Mouse (Mus musculus) forebrain, embryonic 12.5 days (tissue): ENCODE data around the gene Cdc42bpb. TPM values are rescaled to one million over a fixed set of nuclear protein-coding genes. Genes with fewer than 3 reads are reported as not detected.

Experiments used
- ATAC-seq: fragments of 200-750 bp; cut with Nextera tagmentation; 2 replicates; pipeline ENCODE4 v1.8.0; 2017; ENCODE audit warnings: moderate TSS enrichment; ENCODE audit not compliant: low FRiP score
- H3K27ac ChIP-seq: fragments of 300-500 bp; sonication (generic); 2 replicates; pipeline ENCODE4 v1.5.1; 2016; ENCODE audit warnings: mild to moderate bottlenecking
- H3K27me3 ChIP-seq: fragments of 300-500 bp; sonication (generic); 2 replicates; pipeline ENCODE4 v1.6.1; 2016; ENCODE audit warnings: mild to moderate bottlenecking
- H3K36me3 ChIP-seq: fragments of 300-500 bp; sonication (generic); replicated peaks from 2 replicates; pipeline ENCODE4 v1.6.1; 2016; ENCODE audit warnings: mild to moderate bottlenecking
- H3K4me1 ChIP-seq: fragments of 300-500 bp; sonication (generic); 2 replicates; pipeline ENCODE4 v1.6.1; 2016
- H3K4me2 ChIP-seq: fragments of 300-500 bp; sonication (generic); 2 replicates; pipeline ENCODE4 v1.6.1; 2016; ENCODE audit warnings: mild to moderate bottlenecking, moderate library complexity
- H3K4me3 ChIP-seq: fragments of 300-500 bp; sonication (generic); replicated peaks from 2 replicates; pipeline ENCODE4 v1.5.1; 2016; ENCODE audit warnings: mild to moderate bottlenecking
- H3K9ac ChIP-seq: fragments of 300-500 bp; sonication (generic); 2 replicates; pipeline ENCODE4 v1.6.1; 2016; ENCODE audit warnings: mild to moderate bottlenecking
- H3K9me3 ChIP-seq: fragments of 300-500 bp; sonication (generic); 2 replicates; pipeline ENCODE4 v1.6.1; 2016
- WGBS: fragments of 180-500 bp; shearing (Covaris S2); methylation state at CpG from one replicate; pipeline ENCODE4 v1.1.7; 2016; 5-methylcytosine and 5-hydroxymethylcytosine counted together
- polyA plus RNA-seq: library from polyadenylated mRNA; unstranded; fragments of >200 nt; fragmentation: Nextera tagmentation; extraction: Ambion mirVana; gene quantifications from 2 replicates; pipeline ENCODE4 v1.2.1, GENCODE M21; 2016

The Cdc42bpb gene
- polyA plus RNA-seq, 1 experiment from 2014 or later = 38.9 TPM

DNA sequence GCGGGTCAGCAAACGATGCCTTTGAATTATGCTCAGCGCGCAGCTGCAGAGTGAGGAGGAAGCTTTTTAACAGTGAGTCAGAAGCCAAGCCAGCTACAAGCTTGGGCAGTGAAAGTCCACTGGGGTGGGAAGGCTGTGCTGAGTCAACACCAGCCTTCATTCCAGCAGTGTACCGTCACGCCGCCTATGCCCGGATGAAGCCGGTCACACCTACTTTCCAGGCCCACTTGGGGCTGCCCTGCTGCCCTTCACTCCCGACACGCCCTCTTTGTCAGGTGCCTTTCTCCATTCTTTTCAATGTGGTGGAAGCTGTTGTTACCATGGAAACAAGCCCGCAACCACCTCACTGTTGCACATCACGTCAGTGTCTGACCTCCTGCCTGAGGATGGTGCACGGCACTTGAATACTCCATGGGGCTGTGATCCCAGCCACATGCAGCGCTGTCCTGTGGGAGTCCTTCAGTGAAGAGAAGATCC is 24.0 kb downstream of the Cdc42bpb start:
- Histone ChIP-seq H3K4me2 (peak overlapping the region; percentile 6; the same call in 1 of the 2 replicates), H3K9ac (no peak overlapping the region), H3K36me3 (no peaks in the 10 kb centered on the region), H3K27me3 (no peaks in the 10 kb centered on the region), H3K9me3 (no peaks in the 10 kb centered on the region), H3K4me1 (peaks cover 40% of the 10 kb centered on the region), H3K27ac (peak overlapping the region; percentile 44), H3K4me3 (no peak overlapping the region)
- ATAC-seq = peak; percentile 64; the same call in 1 of the 2 replicates
- WGBS = 53% methylated on average over 15 of the region's 15 CpGs

DNA sequence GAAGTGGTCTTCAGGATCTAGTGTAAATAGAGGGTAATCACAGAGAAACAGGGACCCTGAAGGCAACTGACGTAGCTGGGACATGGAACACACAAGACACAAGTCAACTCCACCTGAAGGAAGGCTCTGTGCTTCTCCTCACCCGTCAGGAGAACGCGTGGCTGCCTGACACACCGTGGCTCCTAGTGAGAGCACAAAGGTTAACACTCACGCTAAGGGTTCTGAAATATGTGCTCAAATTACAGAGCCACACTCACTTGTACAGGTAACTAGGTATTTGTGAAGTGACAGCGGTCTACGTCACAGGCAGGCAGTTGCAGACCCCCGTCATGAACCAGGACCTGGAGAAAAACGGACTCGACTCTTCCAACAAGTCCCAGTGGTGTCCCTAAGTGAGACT is 24.5 kb downstream of the Cdc42bpb start:
- no peak for ATAC-seq
- H3K4me3 ChIP-seq = no peak overlapping the region
- H3K9ac ChIP-seq = no peak overlapping the region
- no peaks in the 10 kb centered on the region for H3K27me3 ChIP-seq
- 0 out of 2 replicates have a peak overlapping the region, but pooled peaks have one; percentile 2 for H3K27ac ChIP-seq
- peaks cover 35% of the 10 kb centered on the region for H3K4me1 ChIP-seq
- WGBS = 90% methylated on average over 11 of the region's 11 CpGs
- H3K4me2 ChIP-seq = no peak overlapping the region
- H3K36me3 ChIP-seq = no peaks in the 10 kb centered on the region
- no peaks in the 10 kb centered on the region for H3K9me3 ChIP-seq

DNA sequence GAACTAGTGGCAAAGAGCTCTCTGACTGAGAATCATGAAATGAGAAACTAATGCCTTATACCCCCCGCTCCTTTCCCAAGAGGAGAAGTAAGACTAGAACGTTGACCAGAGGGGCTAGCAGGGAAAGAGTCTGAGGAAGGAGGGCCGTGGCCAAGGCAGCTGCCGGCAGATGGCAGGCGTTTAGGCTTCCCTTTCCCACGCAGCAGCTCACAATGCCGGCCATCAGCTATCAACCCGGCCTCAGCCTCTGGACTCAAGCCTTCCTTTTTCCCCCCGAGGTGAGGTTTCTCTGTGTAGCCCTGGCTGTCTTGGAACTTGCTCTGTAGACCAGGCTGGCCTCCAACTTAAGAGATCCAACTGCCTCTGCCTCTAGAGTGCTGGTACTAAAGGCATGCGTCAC is 25.0 kb downstream of the Cdc42bpb start:
- H3K4me2 ChIP-seq = no peak overlapping the region
- no peak overlapping the region for H3K4me3 ChIP-seq
- peaks cover 30% of the 10 kb centered on the region for H3K4me1 ChIP-seq
- H3K27me3 ChIP-seq = no peaks in the 10 kb centered on the region
- no peak overlapping the region for H3K27ac ChIP-seq
- H3K9ac ChIP-seq = no peak overlapping the region
- H3K36me3 ChIP-seq = no peaks in the 10 kb centered on the region
- no peaks in the 10 kb centered on the region for H3K9me3 ChIP-seq
- WGBS = 86% methylated on average over 10 of the region's 10 CpGs
- no peak for ATAC-seq

DNA sequence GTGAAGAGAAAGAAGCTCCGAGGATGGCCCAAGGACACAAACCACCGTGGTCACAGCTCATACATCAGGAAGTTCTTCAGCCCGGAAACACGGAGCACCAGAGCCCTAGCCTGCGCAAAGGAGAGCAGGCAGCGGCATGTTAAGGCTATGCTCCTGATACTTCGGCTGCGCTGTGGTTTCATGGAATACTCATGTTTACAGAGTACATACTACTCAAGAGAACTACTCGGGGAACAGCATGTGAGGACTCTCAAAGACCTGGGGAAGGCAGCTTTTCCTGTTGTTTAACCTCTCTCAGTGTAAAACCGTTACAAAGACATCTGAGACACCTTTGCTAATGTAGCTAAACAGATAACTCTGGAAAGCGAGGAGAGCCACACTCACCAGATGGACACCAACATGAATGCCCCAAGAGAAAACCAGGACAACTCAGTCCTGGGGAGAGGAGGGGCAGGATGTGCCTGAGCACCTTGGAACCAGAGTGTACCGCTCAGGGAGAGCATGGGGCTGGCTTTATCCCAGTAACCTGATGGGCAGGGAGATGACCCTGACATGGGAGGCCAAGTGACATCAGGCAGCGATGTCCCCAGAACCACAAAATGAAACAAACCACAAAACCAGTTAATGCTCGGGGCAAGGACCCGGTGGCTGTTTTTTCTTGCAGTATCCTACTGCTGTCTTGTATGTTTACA is 27.8 kb downstream of the Cdc42bpb start:
- no peak overlapping the region for H3K27ac ChIP-seq
- peaks cover 19% of the 10 kb centered on the region for H3K4me1 ChIP-seq
- H3K27me3 ChIP-seq = no peaks in the 10 kb centered on the region
- WGBS = 90% methylated on average over 15 of the region's 15 CpGs
- no peaks in the 10 kb centered on the region for H3K9me3 ChIP-seq
- no peak for ATAC-seq
- no peak overlapping the region for H3K4me2 ChIP-seq
- H3K4me3 ChIP-seq = no peak overlapping the region
- H3K9ac ChIP-seq = no peak overlapping the region
- H3K36me3 ChIP-seq = no peaks in the 10 kb centered on the region

DNA sequence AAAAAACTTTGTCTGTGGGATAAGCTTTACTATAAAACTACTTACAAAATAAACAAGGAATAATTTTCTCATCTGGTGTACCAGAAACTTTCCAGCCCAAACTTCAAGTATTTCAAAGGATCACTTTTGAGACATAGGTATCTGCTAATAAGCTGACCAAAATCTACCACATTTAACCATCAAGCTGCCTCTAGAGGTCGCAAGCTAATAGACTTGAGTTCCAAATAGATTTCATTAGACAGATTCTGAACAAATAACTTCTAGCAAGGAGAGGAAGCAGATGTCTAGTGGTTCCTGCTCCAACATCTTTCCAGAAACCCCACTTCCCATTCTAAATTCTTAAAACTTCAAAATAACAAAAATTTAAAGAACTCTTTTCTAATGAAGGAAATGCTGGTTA is 33.6 kb downstream of the Cdc42bpb start:
- ATAC-seq = no peak
- Histone ChIP-seq H3K9ac (no peak overlapping the region), H3K4me2 (no peak overlapping the region), H3K9me3 (no peaks in the 10 kb centered on the region), H3K36me3 (peaks cover 34% of the 10 kb centered on the region), H3K4me3 (no peak overlapping the region), H3K4me1 (no peaks in the 10 kb centered on the region; the same call in 1 of the 2 replicates), H3K27ac (no peak overlapping the region), H3K27me3 (no peaks in the 10 kb centered on the region)
- 80% methylated on average over 1 of the region's 1 CpGs for WGBS

DNA sequence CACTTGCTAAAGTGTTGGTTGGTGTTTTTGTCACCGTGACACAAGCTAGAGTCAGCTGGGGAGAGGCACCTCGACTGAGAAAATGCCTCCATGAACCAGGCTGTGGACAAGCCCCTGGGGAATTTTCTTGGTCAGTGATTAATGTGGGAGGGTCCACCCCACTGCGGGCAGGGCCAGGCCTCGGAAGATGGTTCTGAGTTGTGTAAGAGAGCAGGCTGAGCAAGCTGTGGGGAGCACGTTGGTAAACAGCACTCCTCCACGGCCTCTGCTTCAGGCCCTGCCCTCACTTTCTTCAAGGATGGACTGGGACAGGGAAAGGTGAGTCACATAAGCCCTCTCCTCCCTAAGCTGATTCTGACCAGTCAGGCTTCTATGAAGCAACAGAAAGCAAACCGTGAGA is 36.8 kb downstream of the Cdc42bpb start:
- H3K4me2 ChIP-seq = no peak overlapping the region
- no peaks in the 10 kb centered on the region for H3K27me3 ChIP-seq
- peaks cover 59% of the 10 kb centered on the region for H3K36me3 ChIP-seq
- WGBS = 85% methylated on average over 7 of the region's 7 CpGs
- no peak overlapping the region for H3K27ac ChIP-seq
- H3K9me3 ChIP-seq = no peaks in the 10 kb centered on the region
- no peak overlapping the region for H3K9ac ChIP-seq
- H3K4me3 ChIP-seq = no peak overlapping the region
- no peak for ATAC-seq
- H3K4me1 ChIP-seq = no peaks in the 10 kb centered on the region

DNA sequence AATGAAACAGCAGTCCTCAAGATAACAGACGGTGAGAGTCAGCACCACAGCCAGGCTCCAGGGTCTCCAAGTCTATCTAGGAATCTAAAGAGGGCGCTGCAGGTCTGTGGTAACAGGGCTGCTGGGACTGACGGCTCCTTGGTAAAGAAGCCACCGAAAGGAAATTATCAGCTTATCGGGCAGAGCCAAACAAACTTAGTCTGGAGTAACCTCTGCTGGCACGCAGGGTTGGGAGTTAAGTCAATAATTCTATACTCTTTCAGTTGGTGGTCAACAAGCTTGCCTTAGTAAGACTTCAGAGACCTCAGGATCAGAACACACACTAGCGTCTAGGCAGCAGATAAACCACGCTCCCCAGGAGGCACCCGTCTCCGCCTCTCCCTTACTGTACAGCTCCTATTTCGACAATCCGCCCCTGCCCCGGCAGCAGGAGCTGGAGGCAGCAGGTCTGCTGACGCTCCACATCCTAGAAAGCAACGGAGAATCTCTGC is 39.6 kb downstream of the Cdc42bpb start:
- Histone ChIP-seq H3K4me1 (no peaks in the 10 kb centered on the region), H3K4me3 (no peak overlapping the region), H3K9ac (no peak overlapping the region), H3K27ac (no peak overlapping the region), H3K27me3 (no peaks in the 10 kb centered on the region), H3K36me3 (peaks cover 76% of the 10 kb centered on the region), H3K9me3 (no peaks in the 10 kb centered on the region), H3K4me2 (no peak overlapping the region)
- no peak for ATAC-seq
- 89% methylated on average over 15 of the region's 15 CpGs for WGBS

DNA sequence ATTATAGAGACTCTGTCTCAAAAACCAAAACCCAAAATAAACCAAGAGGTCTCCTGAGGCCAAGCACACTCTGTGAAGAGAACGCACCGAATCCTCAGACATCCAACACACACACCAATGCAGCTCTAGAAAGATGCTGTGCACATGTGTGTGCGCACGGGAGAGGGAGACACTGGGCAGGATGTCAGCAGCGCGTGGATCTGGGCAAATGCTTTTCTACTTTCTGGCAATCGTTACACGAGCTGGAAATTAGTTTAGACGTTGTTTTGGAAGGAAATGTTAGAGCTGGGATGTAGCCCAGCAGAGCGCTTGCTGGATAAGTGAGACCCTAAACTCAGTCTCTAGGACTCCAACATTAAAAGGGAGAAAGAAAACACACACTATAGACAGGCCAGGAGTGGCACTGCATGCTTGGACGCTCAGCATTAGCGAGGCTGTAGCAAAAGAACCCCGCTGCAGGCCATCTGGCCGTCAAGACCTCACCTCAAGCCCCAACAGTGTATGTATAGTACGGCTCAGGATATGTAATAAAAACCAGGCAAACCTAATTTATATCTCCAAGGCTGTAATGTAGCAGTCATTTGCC is 44.4 kb downstream of the Cdc42bpb start:
- ATAC-seq = no peak
- H3K9me3 ChIP-seq = no peaks in the 10 kb centered on the region
- no peaks in the 10 kb centered on the region for H3K27me3 ChIP-seq
- no peak overlapping the region for H3K27ac ChIP-seq
- no peak overlapping the region for H3K4me2 ChIP-seq
- H3K36me3 ChIP-seq = peaks cover 57% of the 10 kb centered on the region
- WGBS = 81% methylated on average over 15 of the region's 15 CpGs
- no peak overlapping the region for H3K9ac ChIP-seq
- H3K4me1 ChIP-seq = no peaks in the 10 kb centered on the region
- no peak overlapping the region for H3K4me3 ChIP-seq

DNA sequence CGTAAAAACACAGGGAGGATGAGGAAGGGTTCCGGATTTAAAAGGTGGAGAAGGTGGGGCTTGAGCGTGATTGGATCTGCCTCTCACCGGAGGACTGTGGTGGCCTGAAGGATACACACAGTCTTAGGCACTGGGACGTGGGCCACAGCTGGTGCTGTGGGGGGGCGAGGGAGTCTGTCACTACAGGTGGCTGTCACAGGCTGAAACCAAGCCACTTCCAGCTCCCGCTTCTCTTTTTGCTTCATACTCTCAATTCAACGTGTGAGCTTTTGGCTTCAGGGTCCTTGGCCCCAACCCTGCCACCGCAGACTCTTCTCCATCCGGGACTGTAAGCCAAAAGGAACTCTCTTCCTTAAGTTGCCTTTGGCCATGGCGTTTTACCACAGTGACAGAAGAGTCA is 45.1 kb downstream of the Cdc42bpb start:
- Histone ChIP-seq H3K4me3 (no peak overlapping the region), H3K4me2 (no peak overlapping the region), H3K36me3 (peaks cover 57% of the 10 kb centered on the region), H3K9me3 (no peaks in the 10 kb centered on the region), H3K9ac (no peak overlapping the region), H3K4me1 (no peaks in the 10 kb centered on the region), H3K27ac (no peak overlapping the region), H3K27me3 (no peaks in the 10 kb centered on the region)
- no peak for ATAC-seq
- WGBS = 93% methylated on average over 11 of the region's 11 CpGs

DNA sequence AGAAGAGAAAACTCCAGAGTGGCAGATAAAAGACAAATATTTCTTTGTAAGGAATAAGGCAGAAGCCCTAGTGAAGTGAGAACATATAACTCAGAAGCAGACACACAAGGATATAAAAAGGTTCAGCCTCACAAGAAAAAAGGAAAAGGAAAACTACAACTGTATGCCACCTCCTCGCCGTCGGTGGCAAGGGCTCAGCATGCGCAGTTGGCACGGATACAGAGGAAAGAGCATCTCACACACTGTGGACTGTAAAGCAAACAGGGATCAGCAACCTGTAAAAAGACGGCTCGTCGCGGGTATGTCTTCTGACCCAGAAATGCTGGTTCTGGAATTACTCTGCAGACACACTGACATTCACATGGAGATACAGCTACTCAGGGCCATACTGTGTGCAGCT is 45.9 kb downstream of the Cdc42bpb start:
- no peaks in the 10 kb centered on the region for H3K27me3 ChIP-seq
- H3K4me1 ChIP-seq = no peaks in the 10 kb centered on the region
- H3K36me3 ChIP-seq = peaks cover 65% of the 10 kb centered on the region
- ATAC-seq = no peak
- H3K9me3 ChIP-seq = no peaks in the 10 kb centered on the region
- H3K4me2 ChIP-seq = no peak overlapping the region
- WGBS = 96% methylated on average over 9 of the region's 9 CpGs
- no peak overlapping the region for H3K4me3 ChIP-seq
- H3K27ac ChIP-seq = no peak overlapping the region
- H3K9ac ChIP-seq = no peak overlapping the region

DNA sequence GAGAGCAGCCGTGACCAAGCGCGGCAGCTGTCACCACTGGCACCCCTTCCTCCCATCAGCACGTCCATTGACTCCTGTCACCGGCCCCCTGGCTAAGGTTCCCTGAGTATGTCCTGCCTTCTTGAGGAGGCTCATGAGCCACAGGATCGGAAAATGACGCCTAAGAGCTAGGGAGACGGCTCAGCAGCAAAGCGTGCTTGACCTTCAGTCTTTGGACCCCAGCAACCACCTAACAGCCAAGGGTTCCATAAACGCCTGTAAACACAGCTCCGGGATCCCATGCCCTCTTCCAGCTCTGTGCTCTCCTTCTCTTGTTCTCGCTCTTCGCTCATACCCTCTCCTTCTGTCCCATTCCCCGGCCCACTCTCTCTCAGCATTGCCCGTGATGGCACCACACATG is 48.2 kb downstream of the Cdc42bpb start:
- Histone ChIP-seq H3K9ac (no peak overlapping the region), H3K9me3 (no peaks in the 10 kb centered on the region), H3K27ac (no peak overlapping the region), H3K27me3 (no peaks in the 10 kb centered on the region), H3K4me2 (no peak overlapping the region), H3K4me3 (no peak overlapping the region), H3K36me3 (peaks cover 63% of the 10 kb centered on the region), H3K4me1 (no peaks in the 10 kb centered on the region)
- WGBS = 95% methylated on average over 15 of the region's 15 CpGs
- no peak for ATAC-seq

DNA sequence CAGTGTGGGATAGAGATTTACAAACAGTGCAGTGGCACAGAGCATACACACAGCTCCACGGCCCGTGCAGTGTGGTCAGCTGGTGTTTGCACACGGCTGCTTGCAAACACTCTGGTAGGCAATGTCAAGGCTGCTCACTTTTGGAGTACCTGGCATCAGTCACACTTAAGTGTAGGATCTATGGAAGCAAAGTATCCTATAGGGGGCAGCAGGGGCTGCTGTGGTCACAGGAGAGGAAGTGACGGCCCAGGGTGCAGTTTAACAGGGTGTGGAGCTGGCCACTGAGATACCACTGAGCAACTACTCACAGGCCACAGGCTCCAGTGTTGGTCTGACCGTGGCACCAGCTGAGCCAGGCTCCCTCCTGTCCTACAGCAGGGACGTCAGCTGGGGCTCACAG is 49.2 kb downstream of the Cdc42bpb start:
- no peak overlapping the region for H3K27ac ChIP-seq
- H3K9me3 ChIP-seq = no peaks in the 10 kb centered on the region
- WGBS = 87% methylated on average over 6 of the region's 6 CpGs
- H3K4me3 ChIP-seq = no peak overlapping the region
- H3K9ac ChIP-seq = no peak overlapping the region
- peaks cover 70% of the 10 kb centered on the region for H3K36me3 ChIP-seq
- H3K4me2 ChIP-seq = no peak overlapping the region
- no peaks in the 10 kb centered on the region for H3K4me1 ChIP-seq
- no peaks in the 10 kb centered on the region for H3K27me3 ChIP-seq
- no peak for ATAC-seq
